Mouse (Mus musculus) heart, embryonic 12.5 days (tissue): ENCODE results near the gene Mier3. TPM values are rescaled to one million over a fixed set of nuclear protein-coding genes. Genes with fewer than 3 reads are reported as not detected.

Experiments
- ATAC-seq: fragments of 200-750 bp; cut with Nextera tagmentation; 2 replicates; pipeline ENCODE4 v1.8.0; 2017; ENCODE audit warnings: moderate TSS enrichment, moderate library complexity; ENCODE audit not compliant: insufficient number of reproducible peaks, low FRiP score
- H3K27ac ChIP-seq: fragments of 300-500 bp; sonication (generic); 2 replicates; pipeline ENCODE4 v1.5.1; 2016; ENCODE audit warnings: mild to moderate bottlenecking, moderate library complexity; ENCODE audit not compliant: poor library complexity, severe bottlenecking
- H3K27me3 ChIP-seq: fragments of 300-500 bp; sonication (generic); replicated peaks from 2 replicates; pipeline ENCODE4 v1.6.1; 2016; ENCODE audit warnings: mild to moderate bottlenecking, moderate library complexity
- H3K36me3 ChIP-seq: fragments of 300-500 bp; sonication (generic); 2 replicates; pipeline ENCODE4 v1.6.1; 2016; ENCODE audit warnings: mild to moderate bottlenecking, moderate library complexity
- H3K4me1 ChIP-seq: fragments of 300-500 bp; sonication (generic); replicated peaks from 2 replicates; pipeline ENCODE4 v1.6.1; 2016; ENCODE audit warnings: mild to moderate bottlenecking
- H3K4me2 ChIP-seq: fragments of 300-500 bp; sonication (generic); 2 replicates; pipeline ENCODE4 v1.6.1; 2016; ENCODE audit warnings: mild to moderate bottlenecking, moderate library complexity
- H3K4me3 ChIP-seq: fragments of 300-500 bp; sonication (generic); 2 replicates; pipeline ENCODE4 v1.5.1; 2016; ENCODE audit warnings: mild to moderate bottlenecking
- H3K9ac ChIP-seq: fragments of 300-500 bp; sonication (generic); 2 replicates; pipeline ENCODE4 v1.6.1; 2016; ENCODE audit warnings: mild to moderate bottlenecking, moderate library complexity
- H3K9me3 ChIP-seq: fragments of 300-500 bp; sonication (generic); replicated peaks from 2 replicates; pipeline ENCODE4 v1.6.1; 2016; ENCODE audit warnings: mild to moderate bottlenecking, moderate library complexity
- WGBS: fragments of 180-500 bp; shearing (Covaris S2); methylation state at CpG from one replicate; pipeline ENCODE4 v1.1.7; 2016; 5-methylcytosine and 5-hydroxymethylcytosine counted together
- polyA plus RNA-seq: library from polyadenylated mRNA; unstranded; fragments of >200 nt; fragmentation: Nextera tagmentation; extraction: Ambion mirVana; gene quantifications from 2 replicates; pipeline ENCODE4 v1.2.1, GENCODE M21; 2016

Gene Mier3
- polyA plus RNA-seq, 1 experiment from 2014 or later, result 17.3 TPM

- H3K27ac ChIP-seq, result no peak overlapping the region
- ATAC-seq, result no peak
- peaks cover 26% of the 10 kb centered on the region for H3K36me3 ChIP-seq
- no peak overlapping the region for H3K4me2 ChIP-seq
- 76% methylated on average over 7 of the region's 7 CpGs for WGBS
- H3K4me3 ChIP-seq, result no peak overlapping the region
- 0 out of 2 replicates have a peak, but pooled peaks cover 6% of the 10 kb centered on the region for H3K4me1 ChIP-seq
- no peaks in the 10 kb centered on the region for H3K9me3 ChIP-seq
- H3K9ac ChIP-seq, result no peak overlapping the region
- H3K27me3 ChIP-seq, result no peaks in the 10 kb centered on the region
Measured at GRCm38 (mm10) chr13:111745216-111745615, 64.4 kb downstream of the Mier3 start.

- no peak overlapping the region for H3K9ac ChIP-seq
- WGBS, result 84% methylated on average over 5 of the region's 5 CpGs
- peaks cover 40% of the 10 kb centered on the region for H3K36me3 ChIP-seq
- 0 out of 2 replicates have a peak, but pooled peaks cover 6% of the 10 kb centered on the region for H3K4me1 ChIP-seq
- H3K4me3 ChIP-seq, result no peak overlapping the region
- H3K9me3 ChIP-seq, result no peaks in the 10 kb centered on the region
- no peaks in the 10 kb centered on the region for H3K27me3 ChIP-seq
- ATAC-seq, result no peak
- H3K4me2 ChIP-seq, result no peak overlapping the region
- no peak overlapping the region for H3K27ac ChIP-seq
Measured at GRCm38 (mm10) chr13:111746831-111747230, 66.1 kb downstream of the Mier3 start.

DNA sequence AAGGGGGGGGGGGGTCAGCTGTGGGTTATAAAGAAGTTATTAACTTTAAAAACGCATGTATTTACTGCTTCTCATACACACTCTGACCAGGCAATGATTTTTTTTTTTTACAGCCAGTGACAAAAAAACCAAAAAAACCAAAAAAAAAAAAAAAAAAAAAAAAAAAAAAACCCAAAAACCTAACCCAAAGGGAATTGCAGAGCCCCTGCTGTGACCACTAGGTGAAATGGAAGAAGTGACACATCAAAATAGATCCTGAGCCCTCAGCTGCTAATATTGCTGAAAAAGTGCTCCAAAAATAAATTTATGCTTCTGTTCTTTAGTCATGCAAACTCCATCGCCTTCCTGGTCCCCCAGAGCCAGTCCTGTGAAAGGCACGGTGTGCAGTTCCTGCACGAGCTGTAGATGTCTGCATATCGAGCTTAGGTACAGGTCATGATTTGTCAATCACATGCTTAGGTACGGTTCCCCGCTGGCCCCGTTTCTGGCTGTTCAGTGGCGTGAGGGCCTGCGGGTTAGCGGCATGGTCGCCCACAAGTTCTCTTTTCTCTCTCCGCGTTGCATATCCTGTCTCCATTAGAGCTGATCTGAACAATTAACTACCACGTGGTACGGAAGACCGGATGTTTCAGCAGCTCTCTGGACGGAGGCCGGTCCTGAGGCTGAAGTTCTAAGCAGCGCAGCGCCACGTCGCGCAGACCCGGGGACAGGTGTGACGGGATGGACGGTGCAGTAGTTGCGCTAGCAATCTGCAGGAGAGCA is 67.7 kb downstream of the Mier3 start:
- H3K27me3 ChIP-seq, result no peaks in the 10 kb centered on the region
- peaks cover 55% of the 10 kb centered on the region for H3K36me3 ChIP-seq
- 0 out of 2 replicates have a peak, but pooled peaks cover 6% of the 10 kb centered on the region for H3K4me1 ChIP-seq
- no peak for ATAC-seq
- WGBS, result 92% methylated on average over 28 of the region's 28 CpGs
- no peak overlapping the region for H3K4me2 ChIP-seq
- no peak overlapping the region for H3K27ac ChIP-seq
- no peak overlapping the region for H3K4me3 ChIP-seq
- H3K9me3 ChIP-seq, result no peaks in the 10 kb centered on the region
- no peak overlapping the region for H3K9ac ChIP-seq

DNA sequence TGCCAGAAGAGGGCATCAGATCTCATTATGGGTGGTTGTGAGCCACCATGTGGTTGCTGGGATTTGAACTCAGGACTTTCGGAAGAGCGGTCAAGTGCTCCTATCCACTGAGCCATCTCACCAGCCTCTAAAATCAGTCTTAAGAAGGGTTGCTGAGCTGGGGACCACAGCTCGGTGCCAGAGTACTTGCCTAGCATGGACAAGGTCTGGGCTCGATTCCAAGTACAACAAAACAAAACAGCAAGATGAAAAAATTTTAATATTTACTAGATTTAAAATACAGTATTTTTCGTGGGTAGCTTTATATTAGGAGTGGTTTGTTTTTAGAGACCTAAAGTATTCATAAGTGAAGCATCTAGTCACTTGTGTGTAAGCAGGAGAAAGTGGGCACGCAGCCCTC is 72.5 kb downstream of the Mier3 start:
- WGBS, result 93% methylated on average over 6 of the region's 6 CpGs
- no peak overlapping the region for H3K9ac ChIP-seq
- ATAC-seq, result no peak
- H3K4me2 ChIP-seq, result no peak overlapping the region
- H3K4me3 ChIP-seq, result no peak overlapping the region
- no peaks in the 10 kb centered on the region for H3K9me3 ChIP-seq
- H3K36me3 ChIP-seq, result peaks cover 93% of the 10 kb centered on the region
- H3K27me3 ChIP-seq, result no peaks in the 10 kb centered on the region
- no peaks in the 10 kb centered on the region for H3K4me1 ChIP-seq
- H3K27ac ChIP-seq, result no peak overlapping the region

- no peaks in the 10 kb centered on the region for H3K27me3 ChIP-seq
- H3K36me3 ChIP-seq, result peaks cover 91% of the 10 kb centered on the region
- no peak overlapping the region for H3K9ac ChIP-seq
- no peak overlapping the region for H3K4me3 ChIP-seq
- H3K27ac ChIP-seq, result no peak overlapping the region
- 97% methylated on average over 18 of the region's 18 CpGs for whole genome bisulfite sequencing
- ATAC-seq, result no peak
- H3K4me2 ChIP-seq, result no peak overlapping the region
- H3K4me1 ChIP-seq, result no peaks in the 10 kb centered on the region
- no peaks in the 10 kb centered on the region for H3K9me3 ChIP-seq
Measured at GRCm38 (mm10) chr13:111755377-111755776, 74.6 kb downstream of the Mier3 start.

- WGBS, result 96% methylated on average over 15 of the region's 15 CpGs
- no peak for ATAC-seq
Measured at GRCm38 (mm10) chr13:111755937-111756336, 75.2 kb downstream of the Mier3 start.

GRCm38 (mm10) chr13:111756986-111757385 is 76.2 kb downstream of the Mier3 start:
- H3K9ac ChIP-seq, result no peak overlapping the region
- no peak overlapping the region for H3K4me3 ChIP-seq
- H3K27ac ChIP-seq, result no peak overlapping the region
- no peaks in the 10 kb centered on the region for H3K4me1 ChIP-seq
- ATAC-seq, result no peak
- no peak overlapping the region for H3K4me2 ChIP-seq
- no peaks in the 10 kb centered on the region for H3K27me3 ChIP-seq
- peaks cover 91% of the 10 kb centered on the region for H3K36me3 ChIP-seq
- H3K9me3 ChIP-seq, result no peaks in the 10 kb centered on the region
- 87% methylated on average over 6 of the region's 6 CpGs for WGBS

More at GRCm38 (mm10) chr13:111755937-111756336, 75.2 kb downstream of the Mier3 start:
- no peaks in the 10 kb centered on the region for H3K27me3 ChIP-seq
- no peaks in the 10 kb centered on the region for H3K9me3 ChIP-seq
- H3K9ac ChIP-seq, result no peak overlapping the region
- no peaks in the 10 kb centered on the region for H3K4me1 ChIP-seq
- H3K27ac ChIP-seq, result no peak overlapping the region
- peaks cover 91% of the 10 kb centered on the region for H3K36me3 ChIP-seq
- no peak overlapping the region for H3K4me3 ChIP-seq
- no peak overlapping the region for H3K4me2 ChIP-seq

GRCm38 (mm10) chr13:111762526-111762925 is 81.7 kb downstream of the Mier3 start:
- Histone ChIP-seq H3K27ac (no peak overlapping the region), H3K9me3 (no peaks in the 10 kb centered on the region), H3K4me3 (no peak overlapping the region), H3K4me1 (no peaks in the 10 kb centered on the region), H3K27me3 (no peaks in the 10 kb centered on the region), H3K36me3 (peaks cover 91% of the 10 kb centered on the region), H3K9ac (no peak overlapping the region), H3K4me2 (no peak overlapping the region)
- WGBS, result 92% methylated on average over 12 of the region's 12 CpGs
- no peak for ATAC-seq

Other genes starting within 250 kb of the Mier3 start
- 68.0 and 75.4 TPM in 2 replicates for gene Gpbp1, start 190.9 kb upstream of the Mier3 start, polyA plus RNA-seq
- not detected in 2 replicates for gene Gm49496, start 131.0 kb upstream of the Mier3 start, polyA plus RNA-seq
- gene Gm10198, start 88.2 kb upstream of the Mier3 start, polyA plus RNA-seq, result not detected in 2 replicates
- gene Map3k1, start 128.0 kb downstream of the Mier3 start, polyA plus RNA-seq, result 16.7 and 18.7 TPM in 2 replicates